Mouse (Mus musculus): Measurements from ENCODE around the gene Rad51b.

- no peak for TF ChIP-seq CTCF (IDR thresholded peaks at IDR 0.05; ENCODE audit: low read depth)
- TF ChIP-seq EP300 (IDR thresholded peaks at IDR 0.05; ENCODE audit: low read depth) = no peak
These were observed 4.7 kb downstream of the Rad51b start for GRCm38 (mm10) chr12:79301802-79302201.
